Mouse (Mus musculus): ENCODE measurements around the gene Rasa3.

Rasa3 gene

DNA sequence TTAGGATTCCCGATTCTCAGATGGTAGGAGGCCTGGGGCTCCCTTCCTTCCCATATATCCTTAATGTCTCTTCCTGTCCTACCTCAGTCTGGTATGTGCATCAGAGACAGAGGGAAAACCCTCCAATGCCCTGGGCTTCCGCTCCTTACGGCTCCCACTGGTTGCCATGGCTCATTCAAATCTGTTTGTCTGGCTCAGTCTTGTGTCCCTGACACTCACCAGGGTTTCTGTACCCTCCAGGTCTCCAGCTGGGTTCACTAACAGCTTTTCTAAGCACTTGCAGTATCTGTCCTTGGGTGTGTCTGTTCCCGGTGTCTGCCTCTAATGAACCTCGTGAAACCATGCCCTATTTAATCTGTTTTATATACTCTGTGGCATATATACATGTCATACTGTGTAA lies 135.9 kb downstream of the Rasa3 start:
- no peak for DNase-seq

DNA sequence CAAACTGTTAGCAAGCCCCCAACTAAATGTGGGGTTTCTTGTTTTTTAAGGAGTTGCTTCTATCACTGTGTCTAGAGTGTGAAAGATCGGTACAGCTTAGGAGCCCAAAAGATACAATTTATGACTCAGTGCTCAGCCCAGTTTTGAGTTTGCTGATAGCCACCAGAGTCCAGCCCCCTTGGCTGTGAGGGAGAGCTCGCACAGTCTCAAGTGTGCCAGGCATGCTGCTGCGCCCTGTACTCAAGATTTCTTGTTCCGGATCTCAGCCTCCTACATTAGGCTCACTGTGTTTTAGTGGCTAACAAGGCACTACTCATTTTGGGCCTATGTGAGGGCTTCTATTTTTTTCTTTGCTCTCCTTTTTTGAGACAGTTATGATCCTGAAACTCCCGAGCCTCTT lies 137.3 kb downstream of the Rasa3 start:
- DNase-seq = no peak

DNA sequence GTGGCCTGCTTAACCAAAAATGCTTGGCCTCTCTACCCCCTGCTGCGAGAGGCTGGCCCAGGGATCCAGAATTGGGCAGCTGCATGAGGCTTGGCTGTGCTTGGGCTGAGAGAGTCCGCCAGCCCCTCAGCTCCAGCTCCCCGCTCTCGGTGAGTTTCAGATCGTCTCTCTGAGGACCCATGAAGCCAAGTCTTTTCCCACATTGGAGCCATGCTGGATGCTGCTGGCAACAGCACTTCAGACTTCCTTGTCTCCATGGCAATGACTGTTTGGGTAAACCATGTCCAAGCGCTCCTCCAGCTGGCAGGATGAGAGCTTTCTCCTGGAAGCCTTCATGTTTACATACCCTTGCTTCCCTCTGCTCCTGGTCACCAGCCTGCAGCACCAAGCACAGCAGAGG lies 138.6 kb downstream of the Rasa3 start:
- peak; percentile 39 for DNase-seq

DNA sequence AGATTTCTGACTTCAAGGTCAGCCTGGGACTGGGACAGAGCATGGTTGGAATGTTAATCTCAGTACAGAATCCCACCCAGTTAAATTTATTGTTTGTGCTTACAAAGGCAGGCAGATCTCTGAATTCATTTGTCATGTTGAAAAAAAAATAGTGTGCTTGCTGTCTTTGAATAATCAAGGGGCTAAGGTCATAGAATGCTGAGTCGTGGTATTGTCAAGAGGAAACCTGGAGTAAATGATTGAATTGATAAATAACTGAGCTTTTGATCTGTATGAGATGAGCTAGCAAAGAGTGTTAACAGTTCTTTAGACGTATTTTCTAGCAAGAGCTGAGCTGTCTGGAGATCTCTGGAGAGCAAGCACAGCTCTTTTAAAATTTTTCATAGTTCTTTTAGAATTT lies 140.3 kb downstream of the Rasa3 start:
- no peak for DNase-seq

DNA sequence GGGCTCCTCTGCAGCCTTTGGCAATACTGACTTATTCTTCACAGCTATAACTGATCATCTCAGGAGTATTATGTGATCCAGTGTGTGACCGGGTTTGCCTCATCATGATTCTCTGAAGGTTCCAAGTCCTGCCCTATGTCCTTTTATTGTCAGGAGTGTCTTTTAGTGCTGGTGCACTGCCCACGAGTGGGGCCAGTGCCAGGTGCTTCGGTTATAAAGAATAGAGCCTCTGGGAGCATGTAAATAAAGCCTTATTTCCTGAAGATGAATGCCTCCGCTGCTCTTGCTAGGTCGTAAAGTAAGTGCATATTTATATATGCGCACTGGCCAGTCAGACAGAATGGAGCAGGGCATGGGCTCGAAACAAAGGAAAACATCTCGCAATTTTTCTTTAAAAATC lies 144.3 kb downstream of the Rasa3 start:
- no peak for DNase-seq

DNA sequence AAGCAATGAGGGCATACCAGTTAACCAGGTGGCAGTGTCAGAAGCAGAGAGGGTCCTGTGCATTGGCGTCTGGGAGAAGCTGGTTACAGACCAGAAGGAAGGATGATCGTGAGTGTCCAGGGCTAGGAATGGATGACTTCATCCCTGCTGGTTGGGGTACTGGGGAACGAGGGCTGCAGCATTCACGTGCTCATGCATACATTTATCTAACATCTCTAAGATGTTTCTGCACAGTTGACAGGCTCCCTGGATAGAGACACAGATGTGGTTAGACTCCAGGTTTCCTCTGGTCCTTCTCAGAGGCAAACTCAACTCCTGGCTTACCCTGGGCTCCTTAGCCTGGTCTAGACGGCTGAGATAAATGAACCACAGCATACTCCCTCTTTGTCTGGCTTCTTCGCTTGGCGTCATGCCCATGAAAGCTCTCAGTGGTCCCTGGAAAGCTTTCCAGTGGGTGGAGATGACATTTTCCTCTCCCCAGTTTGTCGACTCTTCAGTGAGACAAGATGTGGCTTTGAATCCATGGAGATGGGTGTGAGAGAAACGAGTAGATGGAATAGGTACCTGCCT lies 145.7 kb downstream of the Rasa3 start:
- DNase-seq = peak; percentile 57

DNA sequence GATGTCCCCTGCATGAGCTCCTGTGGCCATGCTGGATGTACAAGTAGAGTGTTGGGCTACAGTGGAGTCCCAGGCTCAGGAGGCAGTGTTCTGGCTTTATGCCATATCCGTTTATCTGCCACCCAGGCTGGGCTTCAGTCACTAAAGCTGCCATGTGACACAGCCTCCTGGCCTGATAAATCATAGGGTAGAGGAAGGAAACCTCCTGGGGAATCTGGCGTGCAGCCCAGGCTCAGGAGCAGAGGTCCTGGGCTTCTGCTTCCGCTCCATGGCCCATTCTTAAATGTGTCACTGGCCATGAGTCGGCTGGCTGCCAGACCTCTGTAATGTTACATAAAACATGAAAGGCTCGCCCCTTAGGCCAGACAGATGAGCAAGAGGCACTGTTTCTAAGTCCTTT lies 146.5 kb downstream of the Rasa3 start:
- DNase-seq = peak; percentile 99

DNA sequence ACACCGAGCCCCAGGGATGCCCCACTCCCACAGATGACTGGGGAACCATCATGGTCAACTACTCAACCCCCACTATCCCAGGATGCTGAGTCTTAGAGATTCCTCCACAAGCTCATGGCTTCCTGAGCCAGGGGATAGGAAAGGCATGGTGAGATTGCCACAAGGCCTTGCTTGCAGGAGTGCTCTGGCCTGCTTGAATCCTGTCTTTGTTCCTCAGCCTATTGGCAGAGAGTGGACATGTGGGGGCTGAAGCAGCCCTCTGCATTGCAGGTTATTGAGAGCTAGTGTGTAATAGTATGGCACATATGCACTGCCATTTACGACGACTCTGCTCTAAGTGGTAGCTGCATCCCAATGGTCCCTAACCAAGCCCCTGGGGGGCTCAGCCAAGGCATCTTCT lies 147.0 kb downstream of the Rasa3 start:
- DNase-seq = peak; percentile 29

DNA sequence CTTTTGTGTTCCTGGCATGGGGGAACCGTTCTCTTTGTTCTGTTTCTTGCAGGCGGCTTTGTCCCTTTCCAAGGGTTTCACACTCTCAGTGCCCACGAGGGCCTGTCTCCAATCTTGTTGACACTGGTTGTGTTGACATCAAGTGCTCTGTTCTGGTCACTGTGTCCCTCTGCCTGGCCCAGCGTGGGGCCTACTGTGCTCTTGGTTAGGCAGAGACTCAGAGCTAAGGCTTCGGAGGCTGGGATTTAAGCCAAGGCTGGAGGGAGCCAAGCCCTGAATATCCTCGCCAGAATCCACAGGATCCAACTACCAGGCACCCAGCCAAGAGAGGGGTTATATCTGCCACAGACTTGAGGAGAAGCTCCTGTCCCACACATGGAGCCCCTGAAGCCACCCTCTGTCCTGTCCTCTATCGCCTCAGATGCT lies 147.5 kb downstream of the Rasa3 start:
- peak; percentile 93 for DNase-seq

DNA sequence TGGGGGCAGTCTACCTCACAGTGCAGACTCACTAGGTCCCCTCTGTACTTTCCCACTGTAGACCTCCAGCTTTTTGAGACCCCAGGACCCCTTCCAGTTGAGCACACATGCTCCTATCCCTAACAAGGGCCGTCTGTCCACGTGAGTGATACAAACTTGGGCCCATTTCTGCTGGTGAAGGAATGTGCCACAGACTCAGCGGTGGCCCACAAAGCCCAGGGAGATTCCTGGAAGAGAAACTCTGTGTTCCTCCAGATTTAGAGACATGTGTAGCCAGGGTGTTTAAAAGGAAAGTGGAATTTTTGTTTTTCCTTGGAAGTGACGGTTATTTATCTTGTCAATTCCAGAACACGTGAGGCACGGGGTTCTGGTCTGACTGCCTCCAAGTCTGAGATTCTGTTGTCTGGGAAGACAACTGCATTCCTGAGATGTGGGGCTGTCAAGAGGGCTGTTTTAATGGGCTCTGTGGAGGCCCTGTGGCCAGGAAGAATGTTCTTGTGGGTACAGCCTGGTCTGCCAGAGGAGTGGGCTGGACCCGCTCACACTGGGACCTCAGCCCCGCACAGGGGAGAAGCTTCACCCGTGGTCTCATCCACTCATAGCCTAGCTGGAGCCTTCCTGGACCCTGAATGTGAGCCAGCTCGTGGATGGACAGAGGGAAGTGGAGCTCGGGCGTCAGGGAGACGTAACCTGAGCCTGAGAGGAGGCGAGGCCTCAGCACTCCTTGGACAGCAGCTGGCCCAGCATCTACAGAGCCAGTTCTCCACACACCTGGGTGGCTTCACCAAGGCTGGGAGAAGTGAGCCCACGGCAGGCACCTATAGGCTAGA lies 148.2 kb downstream of the Rasa3 start:
- peak; percentile 46 for DNase-seq

DNA sequence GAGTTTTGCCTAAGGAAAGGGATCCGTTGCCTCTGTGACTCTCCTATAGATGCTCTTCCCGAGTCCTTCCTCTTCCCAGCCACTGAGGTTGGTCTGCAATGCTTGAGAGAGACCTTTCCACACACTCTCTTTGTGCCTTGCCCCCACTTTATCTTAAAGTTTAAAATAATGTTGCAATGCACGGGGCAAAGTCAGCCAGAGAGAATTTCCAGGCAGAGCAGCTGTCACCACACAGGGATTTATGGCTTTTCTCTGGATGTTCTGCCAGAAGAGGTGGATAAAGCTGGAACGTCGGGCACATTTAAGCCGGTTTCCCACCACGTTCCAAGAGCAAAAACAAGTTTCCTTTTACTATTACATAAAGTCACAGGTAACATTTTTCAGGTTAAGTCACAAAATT lies 156.0 kb downstream of the Rasa3 start:
- DNase-seq = no peak

DNA sequence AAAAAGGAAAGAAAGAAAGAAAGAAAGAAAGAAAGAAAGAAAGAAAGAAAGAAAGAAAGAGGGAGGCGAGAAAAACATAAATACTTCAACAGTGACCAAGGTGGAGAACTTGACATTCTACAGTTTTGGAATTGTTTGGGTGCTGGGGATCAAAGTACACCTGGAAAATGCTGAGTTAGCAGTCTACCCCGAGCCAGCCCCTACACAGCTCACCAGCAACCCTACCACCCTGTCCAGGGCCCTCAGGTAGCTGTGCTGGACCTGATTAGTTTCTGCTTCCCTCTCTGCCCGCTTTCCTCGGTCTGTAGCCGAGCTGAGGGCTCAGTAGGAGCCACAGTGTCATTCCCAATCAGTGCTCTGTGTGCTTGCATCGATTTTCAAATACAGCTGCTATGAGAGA lies 157.1 kb downstream of the Rasa3 start:
- DNase-seq = no peak

DNA sequence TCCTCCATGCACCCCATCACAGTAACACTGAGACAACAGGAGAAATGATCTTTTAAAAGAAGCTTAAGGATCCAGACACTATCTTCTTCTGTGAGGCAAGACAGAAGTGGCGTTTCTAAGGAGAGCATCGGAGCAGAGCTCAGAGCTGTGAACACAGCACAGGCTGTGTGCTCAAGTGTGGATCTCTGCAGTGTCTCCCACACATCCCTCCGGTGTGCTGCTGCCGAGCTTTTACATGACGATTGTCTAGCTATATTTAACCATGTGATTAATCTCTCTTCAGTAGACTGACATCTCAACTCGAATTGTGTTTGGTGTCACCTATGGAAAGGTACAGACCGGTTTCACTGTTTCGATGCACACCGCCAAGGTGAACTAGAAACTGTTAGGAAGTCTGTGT lies 157.9 kb downstream of the Rasa3 start:
- no peak for DNase-seq

DNA sequence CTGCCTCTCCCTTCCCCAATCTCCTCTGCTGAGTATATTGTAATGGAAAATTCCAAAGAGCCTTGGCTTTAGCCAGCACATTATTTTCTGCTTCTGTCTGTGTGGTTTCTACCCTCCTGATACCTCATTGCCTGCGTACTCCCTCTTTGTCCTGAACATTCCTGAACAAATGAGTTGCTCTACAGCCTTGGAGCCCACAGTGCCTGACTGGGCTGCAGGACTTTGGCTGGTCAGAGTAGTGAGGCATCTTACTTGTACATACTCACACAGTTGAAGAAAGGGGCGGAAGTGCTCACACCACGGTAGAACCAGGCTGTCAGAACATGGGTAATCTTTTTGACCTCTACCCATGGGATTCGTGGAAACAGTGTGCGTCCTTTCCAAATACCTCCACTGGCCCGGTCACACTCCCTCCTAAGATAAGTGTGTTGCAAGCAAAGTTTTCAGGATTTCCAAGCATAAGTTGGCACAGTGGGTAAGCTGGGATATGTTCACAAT lies 160.1 kb downstream of the Rasa3 start:
- DNase-seq = no peak

Measured in kidney, postnatal 10 days (tissue).